Mouse (Mus musculus) adipocyte (in vitro differentiated cells): ENCODE results near the gene Smagp.

ENCODE experiments used
- DNase-seq: peaks from one replicate; pipeline ENCODE4 v3.0.0-alpha.2; 2016; ENCODE audit warnings: low spot score

Smagp gene

DNA sequence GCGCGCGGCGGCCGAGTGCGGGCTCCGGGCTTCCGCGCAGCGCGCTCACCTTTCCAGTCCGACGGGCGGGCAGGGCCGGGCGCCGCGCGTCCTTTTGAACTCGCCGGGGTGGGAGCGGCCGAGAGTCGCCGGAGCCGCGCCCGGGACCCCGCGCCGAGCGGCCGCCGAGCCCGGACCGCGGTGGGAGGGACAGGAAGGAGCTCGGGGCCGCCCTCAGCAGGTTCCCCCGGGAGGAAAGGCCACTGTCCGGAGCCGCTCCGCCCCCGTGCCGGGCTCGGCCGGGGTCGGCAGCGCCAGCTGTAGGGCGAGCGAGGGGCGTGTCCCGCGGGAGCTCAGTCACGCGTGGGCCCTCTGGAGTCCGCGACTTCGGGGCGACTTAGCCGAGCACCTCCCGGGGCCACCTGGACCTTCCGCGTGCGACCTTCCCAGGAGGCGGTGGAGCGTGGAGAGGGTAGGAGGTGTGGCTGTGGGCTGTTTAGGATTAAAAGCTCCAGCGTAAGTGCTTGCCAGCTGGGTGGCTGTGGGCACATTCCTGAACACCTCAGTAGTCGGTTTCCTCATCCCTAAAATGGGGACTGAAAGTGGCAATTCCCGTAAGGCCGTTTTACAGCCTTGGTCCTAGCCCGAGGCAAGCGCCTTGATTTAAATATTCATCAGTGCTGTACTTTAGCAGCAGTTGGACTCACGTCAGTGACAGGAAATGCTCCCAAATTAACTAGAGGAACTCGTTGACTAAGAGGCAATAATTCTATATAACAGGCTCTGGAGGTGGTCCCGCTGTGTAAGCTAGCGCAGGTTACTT, at the start of gene Smagp:
Gene Smagp, minus strand, starts transcription at position 241 of the 802 bp plus-strand sequence.
- no peak for DNase-seq

- peak; percentile 60 for DNase-seq
Measured at GRCm38 (mm10) chr15:100686434-100686833, 49.7 kb upstream of the Smagp start.

DNA sequence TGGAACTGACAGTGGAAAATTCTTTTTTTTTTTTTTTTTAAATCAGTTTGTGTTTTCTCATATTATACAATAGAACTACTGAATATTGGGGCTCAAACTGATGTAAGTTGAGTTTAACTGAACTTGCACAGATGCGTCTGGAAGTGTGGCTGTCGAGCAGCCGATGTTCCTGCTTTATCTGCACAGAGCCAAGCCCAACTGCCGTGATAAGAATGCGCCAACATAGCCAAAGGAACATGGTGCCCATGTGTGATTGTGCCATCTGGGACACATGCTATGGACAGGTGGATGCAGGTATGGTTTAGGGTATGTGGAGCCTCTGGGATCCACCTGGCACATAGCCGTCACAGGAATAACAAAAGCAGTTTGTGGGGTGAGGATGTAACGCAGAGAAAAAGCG, 49.1 kb upstream of the Smagp start:
- peak; percentile 26 for DNase-seq

DNA sequence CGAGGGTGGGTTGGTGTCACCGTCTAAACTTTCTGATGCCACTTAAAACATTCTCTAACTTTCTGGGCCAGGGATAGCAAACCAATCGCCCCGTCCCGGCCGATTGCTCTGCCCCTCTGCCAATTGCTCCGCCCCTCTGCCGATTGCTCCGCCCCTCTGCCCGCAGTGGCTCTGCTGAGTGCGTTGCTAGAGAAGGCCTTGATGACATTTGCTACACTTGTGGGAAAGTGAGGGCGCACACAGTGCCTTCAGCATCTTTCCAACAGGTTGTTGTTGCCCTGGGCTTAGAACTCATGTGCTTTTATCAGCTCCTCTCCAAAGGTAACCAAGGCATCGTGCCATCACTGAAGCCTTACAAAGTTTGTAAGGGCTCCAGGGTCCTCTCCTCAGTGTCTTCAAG, 48.5 kb upstream of the Smagp start:
- peak; percentile 13 for DNase-seq

DNA sequence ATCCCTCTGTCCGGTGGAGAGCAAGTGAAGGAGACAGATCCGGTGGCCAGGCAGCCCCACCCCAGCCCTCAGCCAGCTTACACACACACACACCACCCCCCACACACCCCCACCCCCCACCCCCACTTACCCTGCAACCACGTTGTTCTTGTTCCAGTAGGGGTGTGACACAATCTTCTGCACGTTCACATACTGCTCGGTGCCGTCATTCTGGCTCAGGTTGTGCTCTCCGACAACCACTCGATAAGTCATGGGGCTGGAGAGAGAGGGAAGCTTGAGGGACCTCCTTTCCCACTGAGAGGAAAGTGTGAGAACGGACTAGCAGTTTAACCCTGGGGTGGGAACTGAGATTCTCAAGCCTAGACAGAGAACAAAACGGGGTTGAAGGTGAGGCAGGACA, 47.7 kb upstream of the Smagp start:
- DNase-seq: no peak

GRCm38 (mm10) chr15:100683041-100683440, 46.3 kb upstream of the Smagp start:
- peak; percentile 94 for DNase-seq

DNA sequence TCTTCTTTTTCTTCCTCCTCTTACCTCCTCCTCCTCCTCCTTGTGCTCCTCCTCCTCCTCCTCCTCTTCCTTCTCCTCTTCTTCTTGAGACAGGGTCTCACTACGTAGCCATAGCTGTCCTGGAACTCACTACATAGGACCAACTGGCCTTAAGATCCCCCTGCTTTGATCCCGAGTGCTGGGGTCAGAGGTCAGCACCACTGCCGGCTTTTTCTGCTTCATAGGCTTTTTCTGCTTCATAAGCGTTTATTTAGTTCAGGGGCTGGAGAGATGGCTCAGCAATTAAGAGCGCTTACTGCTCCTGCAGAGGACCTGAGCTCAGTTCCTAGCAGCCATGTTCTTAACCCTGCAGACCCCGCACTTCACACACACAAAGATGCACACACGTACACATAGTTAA, 45.0 kb upstream of the Smagp start:
- no peak for DNase-seq

DNA sequence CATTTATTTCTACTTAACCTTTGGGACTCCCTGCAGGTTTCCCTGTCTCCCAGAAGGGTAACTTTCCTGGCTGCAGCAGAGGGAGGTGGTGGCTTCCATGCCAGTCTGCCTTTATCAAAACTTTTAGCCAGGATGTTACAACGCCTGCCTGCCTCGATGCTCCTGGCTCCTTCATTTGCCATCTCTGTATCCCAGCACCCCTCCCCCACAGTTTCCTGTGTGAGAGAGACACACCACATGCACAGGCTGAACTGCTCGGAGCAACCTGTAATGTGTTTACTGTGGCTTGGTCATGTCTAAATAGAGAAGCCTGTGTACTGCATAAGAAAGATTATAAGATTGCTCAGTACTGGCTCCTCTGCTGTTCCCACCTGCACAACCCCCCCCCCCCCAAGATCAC, 43.6 kb upstream of the Smagp start:
- no peak for DNase-seq

DNA sequence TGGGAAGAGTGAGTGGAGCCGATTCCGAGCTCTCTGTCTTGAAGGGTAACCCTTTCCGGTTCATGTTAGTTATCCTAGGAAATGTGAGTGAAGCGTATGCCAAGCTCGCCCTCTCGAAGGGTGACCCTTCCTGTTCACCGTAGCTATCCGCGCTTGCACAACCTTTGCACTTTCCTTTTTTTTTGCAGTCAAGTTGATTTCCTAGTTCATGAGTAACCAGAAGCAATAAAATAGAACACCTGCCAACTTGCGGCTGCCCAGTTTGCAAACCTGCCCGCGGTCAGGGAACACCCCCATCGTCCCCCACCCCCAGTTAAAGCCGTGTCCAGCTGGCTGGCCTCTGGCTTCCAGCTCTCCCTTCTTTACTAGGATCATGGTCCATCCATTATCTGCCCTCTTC, 42.3 kb upstream of the Smagp start:
- no peak for DNase-seq

- DNase-seq: no peak
Measured at GRCm38 (mm10) chr15:100678581-100678980, 41.8 kb upstream of the Smagp start.

GRCm38 (mm10) chr15:100677675-100678074, 40.9 kb upstream of the Smagp start:
- DNase-seq: no peak

GRCm38 (mm10) chr15:100676521-100676920, 39.8 kb upstream of the Smagp start:
- no peak for DNase-seq

DNA sequence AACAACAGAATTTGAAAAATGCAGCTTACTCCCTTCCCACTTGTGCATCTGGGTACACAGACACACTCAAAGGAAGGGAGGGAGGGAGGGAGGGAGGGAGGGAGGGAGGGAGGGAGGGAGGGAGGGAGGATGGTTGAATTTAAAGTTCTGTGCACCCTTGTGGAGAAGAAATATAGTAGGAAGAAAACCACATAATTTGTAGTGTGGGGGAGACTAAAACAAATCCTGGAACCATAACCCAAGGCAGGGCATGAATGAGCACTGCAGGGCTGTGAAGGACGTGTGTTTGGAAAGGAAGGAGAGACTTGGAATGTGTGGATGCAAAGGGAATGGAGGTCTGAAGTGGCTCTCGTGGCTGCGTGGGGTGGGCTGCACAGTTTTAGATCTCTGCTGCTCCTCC, 38.7 kb upstream of the Smagp start:
- DNase-seq: no peak

DNA sequence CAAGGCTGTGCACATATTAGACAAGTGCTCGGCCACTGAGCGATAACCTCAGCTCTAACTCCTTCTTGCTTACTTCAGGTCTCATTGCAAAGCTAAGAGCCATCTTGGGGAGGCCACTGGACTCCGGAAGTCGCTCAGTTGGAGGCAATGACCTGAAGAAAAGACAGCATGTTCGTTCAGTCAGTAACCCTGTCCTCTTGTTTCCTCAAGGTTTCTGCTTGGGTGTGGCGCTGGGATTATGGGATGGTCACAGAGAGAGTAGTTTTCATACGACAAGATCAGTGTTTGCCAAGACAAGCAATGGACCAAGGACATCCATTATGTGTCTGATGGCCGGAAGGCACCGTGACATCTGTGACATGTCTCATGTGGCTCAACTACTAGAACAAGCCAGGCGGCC, 37.8 kb upstream of the Smagp start:
- no peak for DNase-seq

DNA sequence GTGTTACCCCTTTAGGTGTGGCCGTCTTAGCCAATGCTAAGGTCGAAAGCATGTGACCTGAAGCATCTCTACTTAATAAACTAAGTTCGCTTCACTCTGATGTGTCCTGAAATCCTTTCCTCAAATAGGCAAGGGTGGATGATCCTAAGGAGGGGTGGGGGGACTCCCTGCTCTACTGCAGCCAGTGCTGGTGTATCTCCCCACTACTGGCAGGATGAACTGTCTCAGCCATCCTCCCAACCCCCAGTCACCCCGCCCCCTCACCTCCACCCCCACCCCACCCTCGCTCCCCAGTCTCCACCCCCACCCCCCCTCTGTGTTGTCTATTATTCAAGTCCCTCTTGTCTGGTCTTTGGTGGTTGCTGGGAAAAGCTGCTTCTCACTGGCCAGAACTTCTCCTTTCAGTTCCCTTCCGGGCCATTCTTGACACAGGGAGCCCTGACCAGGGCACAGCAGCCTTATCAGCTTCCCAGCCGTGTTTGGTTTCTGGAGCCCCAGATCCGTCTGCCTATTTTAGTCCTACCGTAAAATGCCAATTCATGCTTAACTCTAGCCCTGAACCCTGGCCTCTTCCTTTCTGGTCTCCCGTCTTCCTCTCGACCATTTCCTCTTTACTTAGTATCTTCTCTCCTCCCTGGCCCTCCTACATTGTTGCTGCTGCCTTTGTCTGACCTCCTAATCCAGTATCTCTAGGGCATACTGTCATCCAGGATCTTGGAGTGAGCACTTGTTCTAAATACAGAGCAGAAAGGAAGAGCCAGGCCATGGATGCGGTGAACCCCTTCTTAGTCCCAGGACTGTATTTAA, 37.0 kb upstream of the Smagp start:
- no peak for DNase-seq

- no peak for DNase-seq
Measured at GRCm38 (mm10) chr15:100670833-100671232, 34.1 kb upstream of the Smagp start.

GRCm38 (mm10) chr15:100670004-100670403, 33.3 kb upstream of the Smagp start:
- no peak for DNase-seq

- no peak for DNase-seq
Measured at GRCm38 (mm10) chr15:100669337-100669736, 32.6 kb upstream of the Smagp start, which contains the start of gene Bin2. Bin2 (minus strand) TSS chr15:100669553.

DNA sequence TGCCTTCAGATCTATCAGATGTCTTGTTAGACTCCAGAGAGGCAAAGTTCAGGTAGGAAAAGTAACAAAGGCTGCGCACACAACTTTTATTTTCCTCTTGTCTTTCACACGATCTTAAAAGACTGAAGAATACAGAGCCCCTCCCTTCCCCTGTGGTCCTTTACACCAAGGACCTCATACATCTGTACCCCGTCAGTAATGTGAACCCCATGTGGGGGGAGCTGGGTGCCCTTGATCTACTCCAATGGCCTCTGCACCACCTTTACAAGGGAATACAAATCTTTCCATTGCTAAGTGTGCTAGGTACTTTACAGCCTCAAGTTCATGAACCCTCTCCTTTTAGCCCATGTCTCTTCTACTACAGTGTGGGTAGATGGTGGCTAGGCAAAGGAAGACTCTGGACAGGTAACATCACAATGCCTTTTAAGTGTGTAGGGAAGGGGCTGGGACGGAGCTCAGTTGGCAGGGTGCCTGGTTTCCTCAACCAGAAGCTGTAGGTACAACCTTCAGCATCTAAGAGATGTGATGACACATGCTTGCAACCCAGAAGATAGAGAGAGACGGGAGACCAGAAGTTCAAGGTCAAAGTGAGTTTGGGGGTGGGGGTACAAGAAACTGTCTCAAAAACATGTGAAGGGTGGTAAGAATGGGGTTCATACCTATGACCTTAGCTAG, 31.3 kb upstream of the Smagp start:
- no peak for DNase-seq

- DNase-seq: no peak
Measured at GRCm38 (mm10) chr15:100667420-100667819, 30.7 kb upstream of the Smagp start.

GRCm38 (mm10) chr15:100666851-100667250, 30.1 kb upstream of the Smagp start:
- DNase-seq: no peak

DNA sequence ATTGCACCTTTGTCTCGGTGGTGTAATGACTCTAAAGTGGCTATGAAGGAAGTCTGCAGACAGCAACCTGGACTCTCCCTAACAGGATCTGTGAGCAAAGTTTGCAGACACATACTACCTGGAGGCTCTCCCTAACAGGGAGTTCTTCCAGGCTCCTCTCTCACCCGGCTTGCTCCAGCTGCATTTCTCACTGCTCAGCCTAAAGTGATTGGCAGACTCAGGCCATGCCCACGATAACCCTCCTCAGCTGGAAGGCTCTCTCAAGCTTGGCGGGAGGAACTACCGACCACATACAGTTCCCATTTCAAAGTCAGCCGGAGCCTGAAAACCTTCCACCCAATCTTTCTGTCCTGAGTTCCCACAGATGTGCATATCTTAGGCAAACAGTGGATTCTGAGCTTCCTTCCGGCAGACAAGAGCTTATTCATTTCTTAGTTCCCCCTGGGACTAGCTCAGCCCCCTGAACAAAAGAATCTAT, 29.5 kb upstream of the Smagp start:
- peak; percentile 30 for DNase-seq
